ENCODE assay signal across 8 mouse cellular contexts in the genomic region with DNA sequence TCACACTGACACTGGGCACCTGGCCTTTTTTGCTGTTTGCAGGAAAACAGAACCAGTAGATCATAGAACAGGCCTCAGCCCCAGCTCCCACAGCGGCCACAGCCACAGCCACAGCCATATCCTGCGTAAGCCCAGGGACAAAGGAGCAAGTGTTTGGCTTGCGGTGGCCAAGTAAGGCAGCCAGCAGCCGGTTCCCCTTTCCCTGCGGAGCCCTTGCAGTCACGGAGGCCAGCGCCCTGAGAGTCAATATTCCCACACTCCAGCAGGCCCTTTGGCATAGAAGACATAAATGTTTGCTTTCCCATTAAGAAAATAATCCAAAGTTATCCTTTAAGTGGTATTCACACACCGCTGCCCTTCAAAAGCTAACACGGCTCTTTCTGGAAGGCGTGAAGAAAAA.
A peak's percentile ranks its signal among the peaks of the same experiment; 100 is the strongest.
DNase-seq lines count a peak whose midpoint lies in the region; ATAC-seq and TF ChIP-seq lines count a peak whose summit lies in the region.
"Had no signal": no experiment of that assay in that cellular context is flagged by ENCODE, and none has a peak within 500 bp of the region (broad histone marks: within the 10 kb centered on the region; RNA-seq: fewer than 3 reads in every experiment).

No protein-coding gene starts in this region.

- H3K9ac ChIP-seq in limb, embryonic 15.5 days, result no peak overlapping the region

- 42% methylated on average over 10 of the region's 10 CpGs for WGBS in thymus, adult 2 months
- WGBS in limb, embryonic 15.5 days, result 67% methylated on average over 10 of the region's 10 CpGs

- H3K4me2 ChIP-seq in limb, embryonic 15.5 days, result no peak overlapping the region

- no peak for TF ChIP-seq CTCF in thymus, adult 2 months (IDR thresholded peaks at IDR 0.05; ENCODE audit: borderline replicate concordance, control insufficient read depth, extremely low read depth, insufficient read depth, low read length, poor library complexity)
- no peak for TF ChIP-seq CTCF in layer of hippocampus, adult 2 months (conservative IDR thresholded peaks at IDR 0.05)

- H3K4me1 ChIP-seq in thymus, adult 2 months (replicated peaks; ENCODE audit: control insufficient read depth, insufficient read depth, low read length), result peaks cover 30% of the 10 kb centered on the region
- H3K4me1 ChIP-seq in limb, embryonic 15.5 days, result peaks cover 44% of the 10 kb centered on the region

- no peak overlapping the region for H3K27ac ChIP-seq in thymus, adult 2 months (ENCODE audit: control insufficient read depth, insufficient read depth, low read length)
- peak overlapping the region; percentile 35 for H3K27ac ChIP-seq in limb, embryonic 15.5 days
- no peak overlapping the region for H3K27ac ChIP-seq in layer of hippocampus, adult 2 months

- no peaks in the 10 kb centered on the region for H3K27me3 ChIP-seq in thymus, adult 2 months (ENCODE audit: control insufficient read depth, insufficient read depth, low read length)
- H3K27me3 ChIP-seq in limb, embryonic 15.5 days, result no peaks in the 10 kb centered on the region

- H3K4me3 ChIP-seq in thymus, adult 2 months (ENCODE audit: control insufficient read depth, insufficient read depth, low read length), result no peak overlapping the region
- H3K4me3 ChIP-seq in limb, embryonic 15.5 days, result no peak overlapping the region
- no peak overlapping the region for H3K4me3 ChIP-seq in layer of hippocampus, adult 2 months
- H3K4me3 ChIP-seq: myocyte had no signal

- H3K9me3 ChIP-seq in limb, embryonic 15.5 days, result no peaks in the 10 kb centered on the region

- no peak for TF ChIP-seq POLR2A in thymus, adult 2 months (IDR thresholded peaks at IDR 0.05; ENCODE audit: control insufficient read depth, extremely low read depth, insufficient read depth, low read length, poor library complexity)

- peak; percentile 14 for DNase-seq in thymus, postnatal 0 days (ENCODE audit: low spot score)
- no peak for DNase-seq in thymus, adult 2 months
- DNase-seq in heart, adult 9 months (ENCODE audit: low spot score in 2 of 2), result peak; percentile 47 to 57
- DNase-seq in layer of hippocampus, adult 2 months (ENCODE audit: low spot score in 2 of 2), result no peak
- DNase-seq in right cerebral cortex, postnatal 14 days, result no peak
- DNase-seq in c-Kit-positive CD71-positive TER-119-positive erythroid progenitor cells, embryonic 14.5 days (ENCODE audit: low spot score), result no peak

- no peaks in the 10 kb centered on the region for H3K36me3 ChIP-seq in thymus, adult 2 months (ENCODE audit: control insufficient read depth, insufficient read depth, low read length)
- no peaks in the 10 kb centered on the region for H3K36me3 ChIP-seq in limb, embryonic 15.5 days

- ATAC-seq in limb, embryonic 15.5 days (ENCODE audit: insufficient number of reproducible peaks, low FRiP score, low TSS enrichment, low read depth), result no peak

Comparison
In these comparisons a context has a peak if more than half of its experiments do, and no peak if none do; other contexts are left out.
1. DNase-seq: peak in thymus, postnatal 0 days (single experiment) and heart, adult 9 months (2 of 2); none in thymus, adult 2 months (single experiment), layer of hippocampus, adult 2 months (0 of 2), right cerebral cortex, postnatal 14 days (single experiment) and c-Kit-positive CD71-positive TER-119-positive erythroid progenitor cells, embryonic 14.5 days (single experiment).